Mouse (Mus musculus) neural tube, embryonic 13.5 days (tissue): Measurements from ENCODE around the gene Runx2. TPM values are rescaled to one million over a fixed set of nuclear protein-coding genes. Genes with fewer than 3 reads are reported as not detected.

Experiments used
- ATAC-seq: fragments of 200-750 bp; cut with Nextera tagmentation; 2 replicates; pipeline ENCODE4 v1.8.0; 2017; ENCODE audit warnings: low read depth, mild to moderate bottlenecking, moderate TSS enrichment, moderate library complexity
- H3K27ac ChIP-seq: fragments of 300-500 bp; sonication (generic); replicated peaks from 2 replicates; pipeline ENCODE4 v1.5.1; 2015; ENCODE audit warnings: moderate library complexity, mild to moderate bottlenecking, inconsistent platforms
- H3K27me3 ChIP-seq: fragments of 300-500 bp; sonication (generic); 2 replicates; pipeline ENCODE4 v1.6.1; 2015; ENCODE audit warnings: mild to moderate bottlenecking, inconsistent platforms
- H3K36me3 ChIP-seq: fragments of 300-500 bp; sonication (generic); 2 replicates; pipeline ENCODE4 v1.6.1; 2015; ENCODE audit warnings: mild to moderate bottlenecking, inconsistent platforms
- H3K4me1 ChIP-seq: fragments of 300-500 bp; sonication (generic); replicated peaks from 2 replicates; pipeline ENCODE4 v1.6.1; 2015; ENCODE audit warnings: inconsistent platforms
- H3K4me2 ChIP-seq: fragments of 300-500 bp; sonication (generic); 2 replicates; pipeline ENCODE4 v1.6.1; 2015; ENCODE audit warnings: inconsistent platforms, mild to moderate bottlenecking, moderate library complexity
- H3K4me3 ChIP-seq: fragments of 300-500 bp; sonication (generic); 2 replicates; pipeline ENCODE4 v1.5.1; 2015; ENCODE audit warnings: mild to moderate bottlenecking, inconsistent platforms
- H3K9ac ChIP-seq: fragments of 300-500 bp; sonication (generic); 2 replicates; pipeline ENCODE4 v1.6.1; 2015; ENCODE audit warnings: moderate library complexity, mild to moderate bottlenecking, inconsistent platforms
- H3K9me3 ChIP-seq: fragments of 300-500 bp; sonication (generic); 2 replicates; pipeline ENCODE4 v1.6.1; 2016; ENCODE audit warnings: inconsistent platforms
- WGBS: fragments of 180-500 bp; shearing (Covaris S2); methylation state at CpG from one replicate; pipeline ENCODE4 v1.1.7; 2015; 5-methylcytosine and 5-hydroxymethylcytosine counted together
- polyA plus RNA-seq: library from polyadenylated mRNA; unstranded; fragments of >200 nt; fragmentation: Nextera tagmentation; extraction: Ambion mirVana; gene quantifications from 2 replicates; pipeline ENCODE4 v1.2.1, GENCODE M21; 2015

Runx2 gene
- polyA plus RNA-seq, 1 experiment from 2014 or later: 0.59 TPM

DNA sequence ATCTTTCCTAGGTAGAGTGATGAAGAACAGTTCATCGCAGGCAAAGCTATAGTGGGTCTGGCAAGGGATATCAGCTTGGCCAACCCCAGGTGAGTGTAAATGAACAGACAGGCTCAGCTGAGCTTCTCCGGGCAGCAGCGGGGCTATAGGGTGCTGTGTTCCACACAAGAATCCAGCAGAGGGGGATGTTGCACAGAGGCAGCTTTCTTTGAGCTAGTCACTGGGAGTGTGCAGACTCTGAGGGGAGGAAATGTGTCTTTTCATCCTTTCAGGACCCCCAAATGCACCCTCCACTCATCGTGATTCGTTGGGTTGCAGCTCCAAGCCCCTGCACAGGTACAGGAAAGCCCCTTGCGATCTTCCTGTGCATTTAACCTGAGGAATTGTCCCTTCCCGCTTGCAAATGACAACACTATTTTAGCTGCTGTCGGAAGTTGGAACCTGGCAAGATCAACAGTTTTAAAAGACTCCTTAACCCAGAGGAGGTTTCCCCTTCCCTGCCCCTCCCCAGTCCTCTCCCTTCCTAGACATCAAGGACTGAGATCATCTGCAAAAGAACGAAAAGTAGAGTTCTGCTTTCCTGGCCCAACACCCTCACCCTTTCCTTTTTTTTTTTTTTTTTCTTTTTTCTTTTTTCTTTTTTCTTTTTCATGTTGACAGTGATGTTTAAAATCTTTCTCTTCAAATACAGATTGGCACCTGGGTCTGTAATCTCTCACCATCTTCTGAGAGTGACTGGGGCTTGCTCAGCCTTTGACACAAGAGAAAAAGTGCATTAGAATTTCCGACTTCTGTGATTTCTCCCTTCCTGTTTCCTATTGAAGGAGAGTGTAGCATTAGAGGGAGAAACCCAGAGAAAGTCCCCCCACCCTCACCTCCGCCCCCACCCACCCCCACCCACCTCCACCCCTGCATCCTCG, 358.7 kb downstream of the Runx2 start:
- WGBS: 34% methylated on average over 12 of the region's 12 CpGs
- no peaks in the 10 kb centered on the region for H3K36me3 ChIP-seq
- H3K27ac ChIP-seq: no peak overlapping the region
- H3K9ac ChIP-seq: no peak overlapping the region
- H3K4me2 ChIP-seq: no peak overlapping the region
- no peak overlapping the region for H3K4me3 ChIP-seq
- no peaks in the 10 kb centered on the region for H3K4me1 ChIP-seq
- peak; percentile 85 for ATAC-seq
- H3K9me3 ChIP-seq: no peaks in the 10 kb centered on the region
- H3K27me3 ChIP-seq: peaks cover 4% of the 10 kb centered on the region; the same call in 1 of the 2 replicates

DNA sequence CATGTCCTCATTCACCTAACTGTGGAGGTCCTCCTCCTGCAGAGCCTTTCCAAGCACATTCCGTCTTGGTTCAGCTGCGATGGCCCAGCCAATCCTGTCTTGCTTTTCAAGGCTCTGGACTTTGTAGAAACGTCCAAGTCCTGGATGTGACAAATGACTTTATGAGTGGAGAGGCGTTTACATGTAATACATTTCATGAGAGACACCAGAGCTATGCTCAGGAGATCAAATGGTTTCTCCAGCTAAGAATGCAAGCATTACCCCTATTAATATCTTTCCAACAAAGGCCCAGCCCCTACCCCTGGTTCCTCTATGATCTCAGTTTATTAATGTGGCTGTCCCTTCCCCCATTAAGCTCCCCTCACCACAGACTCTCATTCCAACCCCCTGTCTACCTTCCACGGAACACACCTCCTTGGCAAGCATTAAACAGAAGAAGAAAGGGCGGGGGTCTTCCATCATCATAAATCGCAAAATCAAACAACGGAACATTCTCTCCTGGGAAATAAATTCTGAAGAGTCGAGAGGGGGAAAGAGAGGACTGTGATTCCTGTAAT, 364.6 kb downstream of the Runx2 start:
- no peaks in the 10 kb centered on the region for H3K9me3 ChIP-seq
- no peaks in the 10 kb centered on the region for H3K36me3 ChIP-seq
- H3K27ac ChIP-seq: no peak overlapping the region
- H3K27me3 ChIP-seq: peaks cover under 1% of the 10 kb centered on the region; the same call in 1 of the 2 replicates
- ATAC-seq: no peak
- no peaks in the 10 kb centered on the region for H3K4me1 ChIP-seq
- H3K4me3 ChIP-seq: no peak overlapping the region
- WGBS: 65% methylated on average over 9 of the region's 9 CpGs
- H3K9ac ChIP-seq: no peak overlapping the region
- H3K4me2 ChIP-seq: no peak overlapping the region

Other genes starting within 250 kb of the Runx2 start
- gene Supt3, start 37.6 kb downstream of the Runx2 start, polyA plus RNA-seq: 25.4 and 25.9 TPM in 2 replicates